Mouse (Mus musculus) adipocyte (in vitro differentiated cells): ENCODE results near the gene Pomt2.

Experiments used
- DNase-seq: peaks from one replicate; pipeline ENCODE4 v3.0.0-alpha.2; 2016; ENCODE audit warnings: low spot score

Gene Pomt2

DNA sequence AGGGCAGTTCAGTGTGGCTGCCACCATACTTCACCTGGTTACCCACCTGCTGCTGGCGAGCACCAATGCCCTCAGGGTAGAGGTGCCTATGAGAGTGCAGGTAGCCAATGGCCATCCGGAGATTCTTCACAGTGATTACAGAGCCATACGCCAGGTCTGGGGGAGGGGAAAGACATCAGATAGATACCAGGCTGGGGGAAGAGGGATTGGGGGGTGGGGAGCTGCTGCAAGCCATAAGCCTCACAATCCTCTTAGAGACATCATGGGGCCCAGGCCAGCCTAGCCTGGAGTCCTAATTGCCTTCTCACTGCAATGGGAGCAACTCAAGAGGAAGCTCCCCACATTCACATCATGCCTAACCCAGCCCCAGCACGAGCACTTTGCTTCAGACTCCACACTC, 20.5 kb downstream of the Pomt2 start:
- DNase-seq, result no peak

DNA sequence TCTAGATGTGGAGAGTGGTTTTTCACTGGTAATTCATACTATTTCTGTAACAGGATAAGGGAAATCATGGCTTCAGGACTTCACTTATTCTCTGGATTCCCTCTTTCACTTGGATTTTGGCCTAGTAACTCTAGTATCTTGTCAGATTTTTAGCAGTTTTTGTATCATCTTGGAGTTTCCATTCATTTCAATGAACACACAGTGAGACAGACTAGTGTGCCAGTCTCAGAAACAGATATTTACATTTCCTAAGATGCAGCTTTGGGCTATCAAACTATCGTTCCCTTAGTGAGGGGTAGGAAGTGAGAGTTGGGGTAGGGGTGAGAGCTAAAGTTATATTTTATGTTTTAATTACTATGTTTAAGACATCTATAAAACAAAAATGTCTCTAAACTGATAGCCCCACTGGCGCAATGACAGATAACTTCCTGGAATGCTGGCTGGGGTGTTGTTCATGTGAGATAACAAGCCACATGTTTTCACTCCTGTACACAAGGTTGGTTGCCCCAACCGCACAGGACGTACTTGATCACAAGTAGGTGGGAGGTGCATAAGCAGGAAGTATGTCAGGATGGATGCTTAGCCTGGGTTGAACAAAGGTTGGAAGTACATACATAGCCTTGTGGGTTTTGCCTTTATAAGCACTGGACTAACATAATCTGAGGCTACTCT, 25.7 kb downstream of the Pomt2 start:
- no peak for DNase-seq

DNA sequence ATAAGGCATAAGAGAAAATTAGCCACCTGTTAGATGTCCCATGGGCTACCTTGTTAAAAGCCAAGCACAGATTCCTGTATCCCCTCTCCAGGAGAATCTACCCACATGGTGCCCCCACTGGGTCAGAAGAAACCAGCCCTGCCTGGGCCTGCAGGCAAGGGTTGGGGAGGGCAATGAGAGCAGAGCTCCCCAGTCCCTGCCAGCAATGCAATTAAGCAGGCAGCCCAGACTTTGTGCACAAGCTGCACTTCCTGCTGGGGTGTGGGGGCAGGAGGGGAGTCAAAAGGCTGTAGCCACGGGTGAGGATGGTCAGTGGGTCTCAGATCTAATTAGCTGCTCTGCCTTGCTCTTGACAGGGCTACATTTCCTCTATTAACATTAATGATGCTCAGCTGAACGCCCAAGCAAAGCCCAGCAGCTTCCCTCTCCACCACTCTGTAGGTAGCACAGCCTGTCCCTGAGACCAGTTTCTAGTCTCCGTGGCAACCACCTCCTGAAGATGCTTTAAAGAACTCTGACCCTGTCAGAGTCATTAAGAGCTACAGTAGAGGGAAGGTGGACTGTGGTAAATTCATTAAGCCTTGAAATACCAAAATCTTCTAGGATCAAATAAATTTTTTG, 40.3 kb downstream of the Pomt2 start:
- no peak for DNase-seq

DNA sequence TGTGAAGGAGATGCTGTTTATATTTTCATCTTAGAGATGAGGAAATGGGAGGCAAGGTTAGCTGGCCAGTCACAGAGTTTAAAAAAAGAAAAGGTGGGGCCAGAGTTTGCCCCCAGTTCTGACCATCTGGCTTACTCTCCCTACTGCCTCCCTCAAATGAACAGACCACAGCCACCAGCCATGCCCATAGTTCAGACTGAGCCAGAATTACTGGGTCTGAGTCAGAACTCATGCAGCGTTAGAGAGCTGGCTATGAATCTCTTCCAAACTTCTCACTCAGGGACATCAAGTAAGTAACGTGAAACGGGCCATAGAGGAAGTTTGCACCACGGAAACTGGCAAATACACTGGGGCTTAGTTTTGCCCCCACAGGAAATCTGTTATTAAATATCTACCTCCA, 43.0 kb downstream of the Pomt2 start:
- DNase-seq, result no peak

DNA sequence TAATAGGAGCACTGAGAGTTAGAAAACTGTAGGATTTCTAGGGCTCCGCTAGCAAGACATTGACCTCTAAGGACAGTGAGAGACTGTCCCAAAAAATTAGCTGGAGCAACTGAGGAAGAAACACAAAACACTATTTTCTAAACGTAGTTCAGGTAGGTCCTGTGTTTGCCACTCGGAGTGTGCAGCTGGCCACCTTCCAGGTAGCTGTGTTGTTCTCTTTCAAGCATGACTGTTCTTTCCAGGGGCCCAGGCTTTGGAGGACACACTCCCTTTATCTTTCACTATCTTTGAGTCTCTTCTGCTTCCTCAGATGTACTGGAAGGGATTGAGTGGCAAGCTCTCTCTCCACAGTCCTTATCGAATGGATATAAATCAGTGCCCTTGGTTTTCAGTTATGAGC, 44.3 kb downstream of the Pomt2 start:
- DNase-seq, result no peak

DNA sequence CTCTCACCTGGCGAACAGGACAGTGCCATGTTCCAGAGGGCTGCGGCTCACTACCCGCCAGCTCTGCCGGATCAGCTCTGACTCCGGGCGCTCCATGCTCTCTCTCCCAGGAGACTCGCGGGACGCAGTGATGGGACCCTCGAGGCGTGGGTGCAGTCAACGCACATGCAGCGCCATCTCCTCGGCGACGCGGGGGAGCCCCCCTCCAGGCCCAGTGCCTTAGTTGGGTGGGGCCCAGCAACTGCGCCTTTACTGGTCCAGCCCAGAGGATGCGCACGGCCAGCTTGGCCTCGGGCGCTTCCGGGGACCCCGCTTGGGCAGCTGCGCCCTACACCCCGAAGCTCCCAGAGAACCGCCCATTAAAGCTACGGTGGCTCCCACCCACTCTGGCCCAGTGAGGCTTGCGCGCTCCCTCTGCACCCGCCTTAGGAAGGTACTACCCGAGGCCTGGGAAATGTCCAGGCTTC, 45.6 kb downstream of the Pomt2 start, which contains the start of gene Ngb:
Gene Ngb, minus strand, starts transcription at position 375 of the 467 bp plus-strand sequence.
- DNase-seq, result no peak

DNA sequence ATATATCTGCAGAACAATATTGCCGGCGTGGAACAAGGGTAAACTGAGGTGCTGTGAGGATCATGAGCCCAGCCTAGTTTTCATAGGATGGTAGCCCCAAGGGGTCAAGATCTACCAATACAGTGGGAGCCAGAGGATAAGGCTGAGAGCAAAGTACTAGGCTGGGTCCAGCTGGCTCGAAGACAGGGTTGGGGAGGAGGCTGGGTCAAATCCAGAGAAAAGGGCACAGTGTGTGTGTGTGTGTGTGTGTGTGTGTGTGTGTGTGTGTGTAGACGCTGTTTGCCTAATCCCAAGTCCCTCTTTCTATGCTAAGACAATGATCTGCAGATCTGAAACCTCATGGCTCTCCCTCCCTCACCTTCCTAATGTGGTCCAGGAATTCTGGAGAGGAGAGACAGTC, 47.4 kb downstream of the Pomt2 start:
- DNase-seq, result peak; percentile 82

DNA sequence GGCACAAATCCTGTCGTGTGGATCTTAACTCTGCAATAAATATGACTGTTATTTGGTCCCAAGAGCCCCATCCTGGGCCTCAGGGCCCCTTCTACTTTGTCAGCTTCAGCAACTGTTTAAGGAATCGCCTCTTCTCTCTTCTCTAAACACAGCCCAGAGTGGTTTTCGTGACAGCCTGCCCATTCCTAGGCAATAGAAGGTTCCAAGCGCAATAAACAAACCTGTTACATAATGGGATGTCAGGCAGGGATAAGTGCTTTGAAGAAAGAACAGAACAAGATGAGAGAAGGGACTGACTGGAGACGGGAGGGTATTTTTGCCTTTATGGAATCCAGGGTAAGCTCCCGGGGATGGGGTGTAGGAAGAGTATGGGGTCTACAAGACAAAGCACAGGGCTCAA, 54.1 kb downstream of the Pomt2 start:
- no peak for DNase-seq

DNA sequence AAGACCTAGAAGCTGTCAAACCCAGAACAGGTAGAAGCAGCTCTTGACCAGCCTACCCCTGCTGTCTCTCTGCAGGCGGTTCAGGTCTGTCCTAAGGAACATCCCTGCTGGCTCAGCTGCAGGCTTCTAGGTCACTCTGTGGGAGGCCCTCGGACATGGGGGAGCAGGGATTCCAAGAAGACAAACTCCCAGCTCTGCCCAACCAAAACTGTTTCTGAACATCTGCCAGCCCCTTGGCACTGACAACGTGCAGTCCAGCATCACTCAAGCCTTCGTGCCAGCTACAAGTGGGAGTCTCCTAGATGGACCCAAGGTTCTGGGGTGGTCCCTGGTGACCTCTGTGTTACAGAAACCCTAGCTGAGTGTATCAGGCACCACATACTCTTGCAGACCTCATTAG, 54.5 kb downstream of the Pomt2 start:
- peak; percentile 21 for DNase-seq

DNA sequence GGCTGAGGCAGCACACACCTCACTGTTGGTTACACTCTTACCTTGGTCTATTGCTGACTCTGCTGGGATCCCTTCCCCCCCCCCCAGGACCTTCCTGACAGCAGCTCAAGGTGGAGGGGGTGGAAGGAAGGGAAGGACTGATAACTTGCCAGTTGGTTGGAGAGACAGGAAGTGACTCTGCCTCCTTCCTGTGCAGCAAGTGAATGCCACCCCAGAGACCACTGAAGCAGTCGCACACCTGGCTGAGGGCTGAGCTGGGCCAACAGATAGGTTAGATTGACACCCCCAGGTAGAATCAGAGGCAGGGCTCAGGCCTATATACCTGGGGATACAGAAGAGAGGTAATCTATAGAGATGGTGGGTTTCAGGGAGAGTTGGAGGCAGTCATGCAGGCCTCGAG, 55.9 kb downstream of the Pomt2 start:
- no peak for DNase-seq

DNA sequence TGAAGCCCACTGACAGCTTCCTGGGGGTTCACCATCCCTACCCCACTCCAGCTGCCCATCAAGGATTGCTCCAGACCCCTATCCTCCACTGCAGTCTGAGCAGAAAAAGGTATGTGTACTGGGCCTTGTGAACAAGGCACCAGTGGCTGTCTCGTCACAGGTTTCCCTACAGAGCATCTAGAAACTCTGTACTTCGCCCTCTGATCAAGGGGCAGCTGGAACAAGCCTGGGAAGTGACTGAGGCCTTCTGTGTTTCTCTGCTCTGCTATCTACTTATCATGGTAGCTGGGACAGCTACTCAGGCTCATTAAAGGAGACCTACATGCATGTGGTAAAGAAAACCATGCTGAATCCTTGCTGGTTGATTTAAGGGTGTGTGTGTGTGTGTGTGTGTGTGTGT, 58.1 kb downstream of the Pomt2 start:
- no peak for DNase-seq

DNA sequence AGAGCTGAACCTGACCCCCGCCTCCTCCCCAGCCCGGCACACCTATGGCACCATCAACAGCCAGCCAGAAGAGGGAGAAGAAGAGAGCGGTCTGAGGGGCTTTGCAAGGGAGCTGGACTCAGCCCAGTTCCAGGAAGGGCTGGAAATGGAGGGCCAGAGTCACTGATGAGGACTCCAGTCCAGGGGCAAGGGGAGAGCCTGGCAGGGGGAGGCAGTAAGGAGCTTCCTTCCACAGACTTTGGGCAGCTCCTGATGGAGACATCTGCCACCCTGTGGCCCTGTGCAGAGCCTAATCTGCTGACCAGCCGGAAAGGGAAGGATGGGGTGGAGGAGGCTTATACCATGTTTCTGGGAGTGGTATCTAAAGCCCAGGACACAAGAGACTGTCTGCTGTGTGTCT, 58.5 kb downstream of the Pomt2 start:
- no peak for DNase-seq

DNA sequence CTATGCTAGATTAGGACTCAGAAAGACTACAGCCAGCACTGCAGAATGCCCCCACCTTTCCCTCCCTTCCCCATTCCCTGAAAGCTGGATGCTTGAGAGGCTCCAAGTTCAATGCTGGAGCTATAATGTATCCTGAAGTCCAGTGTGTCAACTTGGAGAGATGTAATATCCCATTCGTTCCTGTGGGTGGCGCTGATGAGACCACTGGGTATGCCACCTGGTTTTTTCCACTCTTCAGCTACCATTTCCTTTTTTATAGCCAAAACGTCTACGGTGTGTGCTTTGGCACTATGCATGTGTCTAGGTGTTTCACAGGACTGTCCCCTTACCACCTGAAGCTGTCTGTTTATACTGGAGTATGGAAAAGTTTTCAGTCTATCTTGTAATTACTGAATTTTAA, 59.4 kb downstream of the Pomt2 start:
- DNase-seq, result no peak

DNA sequence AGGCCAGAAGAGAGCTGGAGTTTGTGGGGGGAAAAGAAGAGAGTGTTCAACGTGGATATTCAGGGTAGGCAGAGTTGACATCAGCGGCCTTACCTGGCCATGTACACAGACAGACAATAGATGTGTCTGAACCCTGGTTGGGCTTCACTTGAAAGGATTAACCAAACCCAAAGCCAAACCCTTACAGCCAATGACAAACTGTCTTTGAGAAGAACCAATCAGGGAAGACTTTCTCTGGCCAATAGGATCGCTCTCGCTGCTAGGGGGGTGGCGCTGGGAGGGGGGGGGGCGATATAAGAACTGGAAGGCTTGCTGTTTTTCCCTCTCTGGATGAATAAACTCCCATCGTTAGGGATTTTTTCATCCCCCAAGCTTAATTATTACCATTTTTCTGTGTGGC, 60.5 kb downstream of the Pomt2 start:
- no peak for DNase-seq

DNA sequence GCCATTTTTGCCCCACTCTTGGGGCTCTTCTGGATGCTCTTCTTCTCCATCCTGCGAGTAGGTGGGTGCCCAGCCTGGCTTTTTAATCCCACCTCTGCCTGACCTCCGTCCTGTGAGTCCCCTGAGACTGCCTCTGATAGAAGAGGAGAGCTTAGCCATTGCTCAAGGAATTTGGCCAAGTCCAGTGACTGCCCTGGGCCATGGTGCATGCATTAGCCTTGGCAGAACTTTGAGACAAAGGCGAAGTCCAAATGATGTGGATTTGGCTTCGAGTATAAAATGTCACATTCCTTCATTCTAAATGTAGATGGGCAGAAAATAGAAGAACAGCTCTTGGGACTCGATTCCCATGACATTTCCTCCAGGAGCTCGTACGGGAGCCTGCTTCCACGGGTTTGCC, 65.0 kb downstream of the Pomt2 start:
- DNase-seq, result peak; percentile 16

DNA sequence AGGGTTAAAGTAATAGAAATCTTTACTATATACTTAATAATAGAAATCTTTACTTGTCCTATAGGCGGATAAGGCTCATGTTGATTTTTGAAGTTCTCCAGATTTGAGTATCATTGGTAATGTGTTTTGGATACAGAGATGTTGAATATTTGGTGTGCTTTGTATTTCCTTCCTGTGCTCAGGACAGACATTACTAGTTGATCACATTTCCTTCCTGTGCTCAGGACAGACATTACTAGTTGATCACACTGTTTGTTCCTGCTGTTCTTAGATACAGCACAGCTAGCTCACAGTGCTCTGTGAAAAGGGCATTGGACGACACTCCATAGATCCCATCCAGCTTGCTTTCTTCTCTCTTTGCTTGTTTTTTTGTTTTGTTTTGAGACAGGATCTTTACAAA, 71.2 kb downstream of the Pomt2 start:
- no peak for DNase-seq

DNA sequence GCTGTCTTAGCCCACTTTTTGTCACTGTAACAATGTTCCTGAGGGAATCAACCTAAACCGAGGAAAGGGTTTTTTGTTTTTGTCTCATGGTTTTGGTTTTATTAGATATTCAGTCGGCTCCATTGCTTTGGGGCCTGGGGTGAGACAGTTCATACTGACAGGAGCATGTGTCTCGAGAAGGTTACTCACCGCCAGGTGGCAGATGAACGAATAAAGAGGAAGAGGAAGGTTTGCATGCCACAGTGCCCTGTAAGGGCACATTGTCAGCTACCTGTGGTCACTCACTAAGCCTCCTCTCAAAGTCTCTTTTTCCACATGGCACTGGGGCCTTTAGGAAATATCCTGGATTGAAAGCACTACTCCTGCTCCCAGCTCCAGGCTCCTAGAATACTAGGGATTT, 77.2 kb downstream of the Pomt2 start:
- no peak for DNase-seq

DNA sequence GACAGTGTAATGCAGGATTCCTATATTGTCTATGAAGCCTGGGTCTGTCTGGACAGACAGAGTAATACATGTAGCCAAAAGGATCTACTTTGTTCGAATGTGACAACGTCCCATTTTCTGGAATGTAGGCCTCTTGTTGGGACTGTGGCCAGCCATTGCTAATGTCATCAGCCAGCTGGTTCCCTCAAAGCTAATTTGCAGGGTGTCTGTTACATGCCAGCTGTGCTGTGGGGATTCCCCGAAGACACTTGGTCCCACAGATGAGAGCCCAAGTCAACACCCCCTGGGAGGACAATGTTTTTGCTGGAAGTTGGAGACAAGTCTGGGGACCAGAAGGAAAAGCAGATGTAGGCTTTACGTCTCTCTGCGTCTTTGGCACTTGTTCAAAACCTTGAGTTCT, 81.3 kb downstream of the Pomt2 start:
- no peak for DNase-seq

DNA sequence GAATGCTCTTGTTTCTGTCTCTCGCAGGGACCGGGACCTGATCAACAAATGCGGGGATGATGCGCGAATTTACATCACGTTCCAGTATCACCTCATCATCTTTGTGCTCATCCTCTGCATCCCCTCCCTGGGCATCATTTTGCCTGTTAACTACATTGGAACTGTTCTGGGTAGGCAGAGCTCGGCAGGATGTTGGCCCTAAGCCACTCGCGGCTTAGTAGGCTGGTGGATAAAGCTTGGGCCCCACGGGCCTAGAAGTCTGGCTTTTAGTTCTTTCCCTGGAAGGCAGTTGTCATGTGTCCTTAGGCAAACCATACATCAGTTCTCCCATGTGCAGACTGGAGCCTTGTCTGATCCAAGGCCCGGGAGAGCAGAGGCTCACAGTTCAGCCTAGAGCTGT, 82.3 kb downstream of the Pomt2 start:
- DNase-seq, result no peak

DNA sequence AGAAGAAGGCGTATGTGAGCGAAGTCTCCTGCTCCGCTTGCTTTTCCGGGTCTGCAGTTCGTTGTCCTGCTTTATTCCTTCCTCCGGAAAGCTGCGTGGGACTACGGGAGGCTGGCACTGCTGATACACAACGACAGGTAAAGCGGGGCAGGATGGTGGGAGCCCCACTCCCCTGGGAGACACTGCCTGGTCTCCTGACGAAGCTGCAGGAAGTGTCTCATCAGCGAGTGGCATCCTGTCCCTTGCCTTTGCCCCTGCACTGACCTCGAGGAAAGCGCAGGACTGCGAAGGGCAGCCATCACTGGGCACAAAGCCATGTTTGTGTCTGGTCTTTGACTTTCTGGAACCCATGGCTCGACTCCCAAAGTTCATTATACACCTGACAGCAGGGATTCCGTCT, 90.7 kb downstream of the Pomt2 start:
- DNase-seq, result no peak
